Mouse (Mus musculus): Measurements from ENCODE around the gene Frem2. TPM values are rescaled to one million over a fixed set of nuclear protein-coding genes. Genes with fewer than 3 reads are reported as not detected.

Gene Frem2
- polyA plus RNA-seq (2014; fragmentation: Illumina TruSeq; extraction: RNeasy Lipid Tissue Mini Kit (QIAGEN cat#74804); ENCODE audit: low read depth, low replicate concordance), result 0.08 TPM

DNA sequence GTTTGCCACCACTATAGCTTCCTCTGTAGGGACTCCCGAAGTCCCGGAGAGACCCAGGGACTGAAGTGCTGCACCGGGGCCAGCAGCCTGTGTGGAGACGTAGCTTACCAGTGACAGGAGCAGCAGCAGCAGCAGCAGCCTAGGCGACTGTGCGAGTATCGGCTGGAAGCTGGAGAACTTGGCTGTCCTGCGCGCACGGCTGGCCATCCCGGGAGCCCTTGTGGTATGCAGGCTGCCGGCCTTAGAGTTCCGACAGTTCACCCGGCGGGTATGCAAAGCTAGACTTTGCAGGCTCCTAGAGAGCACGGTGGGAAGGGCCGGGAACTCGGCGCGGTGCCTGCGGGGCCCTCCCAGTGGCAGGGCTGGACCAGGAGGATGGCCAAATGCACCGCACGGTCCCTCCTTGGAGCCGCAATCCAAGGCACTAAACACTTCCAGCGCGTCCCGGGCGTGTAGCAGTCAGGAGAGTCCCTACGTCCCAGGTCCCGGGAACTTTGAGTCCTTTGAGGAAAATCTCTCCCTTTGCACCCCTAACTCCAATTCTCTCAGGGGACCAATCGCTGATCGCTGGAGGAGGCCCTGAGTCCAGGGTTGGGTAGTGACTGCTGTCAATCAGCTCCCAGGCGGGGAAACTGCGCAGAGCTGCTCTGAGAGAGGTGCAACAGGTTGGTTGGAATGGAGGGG, at the start of gene Frem2:
TSS of gene Frem2 (minus strand) at position 478 of the 684 bp plus-strand sequence.

DNA sequence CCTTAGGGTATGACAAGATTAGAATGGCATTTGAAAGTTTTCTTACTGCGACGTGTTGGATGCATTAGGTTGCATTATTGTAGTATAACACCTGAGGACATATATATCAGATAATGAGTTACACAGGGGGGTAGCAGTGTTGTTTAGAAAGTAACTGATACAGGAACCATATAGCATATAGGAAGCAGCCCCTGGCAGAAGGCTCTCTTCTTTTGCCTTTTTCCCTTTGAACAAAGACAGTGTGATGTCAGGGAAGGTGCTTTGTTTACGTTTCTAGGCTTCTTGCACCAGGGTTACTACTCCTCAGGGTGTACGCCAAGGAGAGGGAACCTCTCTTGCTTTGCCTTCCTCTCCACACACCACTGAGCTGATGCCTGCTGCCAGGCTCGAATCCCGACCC, 168.8 kb downstream of the Frem2 start, which contains the start of gene Stoml3:
TSS of gene Stoml3 (plus strand) at position 301 of the 400 bp plus-strand sequence.

Other genes starting within 250 kb of the Frem2 start
- gene Nhlrc3, start 194.0 kb downstream of the Frem2 start, polyA plus RNA-seq (2014; fragmentation: Illumina TruSeq; extraction: RNeasy Lipid Tissue Mini Kit (QIAGEN cat#74804); ENCODE audit: low read depth, low replicate concordance), result 3.9 TPM
- 5.6 TPM for gene Proser1, start 193.7 kb downstream of the Frem2 start, polyA plus RNA-seq (2014; fragmentation: Illumina TruSeq; extraction: RNeasy Lipid Tissue Mini Kit (QIAGEN cat#74804); ENCODE audit: low read depth, low replicate concordance)
- not detected for gene Stoml3, start 168.7 kb downstream of the Frem2 start, polyA plus RNA-seq (2014; fragmentation: Illumina TruSeq; extraction: RNeasy Lipid Tissue Mini Kit (QIAGEN cat#74804); ENCODE audit: low read depth, low replicate concordance)
- gene Gm10985, start 187.7 kb upstream of the Frem2 start, polyA plus RNA-seq (2014; fragmentation: Illumina TruSeq; extraction: RNeasy Lipid Tissue Mini Kit (QIAGEN cat#74804); ENCODE audit: low read depth, low replicate concordance), result not detected
- 69.4 TPM for gene Ufm1, start 206.5 kb upstream of the Frem2 start, polyA plus RNA-seq (2014; fragmentation: Illumina TruSeq; extraction: RNeasy Lipid Tissue Mini Kit (QIAGEN cat#74804); ENCODE audit: low read depth, low replicate concordance)

Measured in testis, adult 10 weeks (tissue).